Mouse (Mus musculus): ENCODE data around the gene Lamc2. TPM values are rescaled to one million over a fixed set of nuclear protein-coding genes. Genes with fewer than 3 reads are reported as not detected.

Gene Lamc2
- total and polyA plus RNA-seq, 3 experiments: 0.03 to 0.04 TPM; not detected in 1

DNA sequence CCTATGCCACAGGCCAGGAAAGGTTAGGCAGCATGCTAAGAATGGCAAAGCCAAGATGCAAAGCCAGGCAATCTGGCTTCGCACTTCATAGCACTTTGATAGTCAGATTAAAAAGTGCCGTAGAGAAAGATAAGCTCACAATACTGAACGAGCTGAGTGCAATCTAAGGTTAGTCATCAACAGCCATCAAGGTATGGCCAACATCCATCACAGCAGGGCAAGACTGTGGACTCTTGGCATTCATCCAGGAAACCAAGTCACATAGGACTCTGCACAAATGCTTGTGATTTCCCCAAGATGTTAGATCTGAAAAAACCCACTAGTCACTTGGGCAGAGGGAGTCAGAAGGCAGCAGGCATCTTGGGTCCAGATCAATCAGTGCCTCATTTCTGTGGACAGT, 1.8 kb upstream of the Lamc2 start:
- no peak for TF ChIP-seq CTCF (IDR thresholded peaks at IDR 0.05 in 2 of 3, conservative IDR thresholded peaks at IDR 0.05 in 1 of 3; ENCODE audit: control insufficient read depth in 1 of 3, insufficient read depth in 1 of 3, low read depth in 2 of 3, low read length in 3 of 3, poor library complexity in 1 of 3, severe bottlenecking in 1 of 3)
- TF ChIP-seq NRF1 (IDR thresholded peaks at IDR 0.05; ENCODE audit: insufficient read depth, low read depth, low read length, poor library complexity, severe bottlenecking): no peak
- TF ChIP-seq POLR2AphosphoS5 (IDR thresholded peaks at IDR 0.05; ENCODE audit: borderline replicate concordance, low read depth, low read length): no peak
- TF ChIP-seq E2F4 (IDR thresholded peaks at IDR 0.05; ENCODE audit: borderline replicate concordance, low read depth, low read length): no peak
- no peak for TF ChIP-seq ELF1 (IDR thresholded peaks at IDR 0.05; ENCODE audit: low read depth, low read length)
- TF ChIP-seq BHLHE40 (IDR thresholded peaks at IDR 0.05; ENCODE audit: borderline replicate concordance, low read depth, low read length): no peak
- no peak for TF ChIP-seq ZC3H11A (IDR thresholded peaks at IDR 0.05; ENCODE audit: low read depth, low read length)
- no peak for TF ChIP-seq KAT2A (conservative IDR thresholded peaks at IDR 0.05; ENCODE audit: low read depth, low read length)
- TF ChIP-seq POLR2A (IDR thresholded peaks at IDR 0.05; ENCODE audit: control insufficient read depth in 1 of 2, insufficient read depth in 1 of 2, low read depth in 1 of 2, low read length in 2 of 2, poor library complexity in 1 of 2): no peak
- TF ChIP-seq ZMIZ1 (IDR thresholded peaks at IDR 0.05; ENCODE audit: low read depth, low read length): no peak
- no peak for TF ChIP-seq CHD2 (IDR thresholded peaks at IDR 0.05; ENCODE audit: low read length)
- no peak for TF ChIP-seq GABPA (IDR thresholded peaks at IDR 0.05; ENCODE audit: low read depth, low read length)
- no peak for TF ChIP-seq GATA1 (IDR thresholded peaks at IDR 0.05; ENCODE audit: low read depth, low read length)
- no peak for TF ChIP-seq TBP (IDR thresholded peaks at IDR 0.05; ENCODE audit: low read depth, low read length)
- no peak overlapping the region for H3K4me3 ChIP-seq (ENCODE audit: control insufficient read depth in 1 of 2, insufficient read depth in 1 of 2, low read depth in 2 of 2, low read length in 2 of 2)
- no peak overlapping the region for H3K27ac ChIP-seq (ENCODE audit: control insufficient read depth, low read depth, low read length)
- H3K9ac ChIP-seq (ENCODE audit: control insufficient read depth, low read depth, low read length, poor library complexity, severe bottlenecking): no peak overlapping the region
- H3K36me3 ChIP-seq (ENCODE audit: control insufficient read depth in 1 of 2, insufficient read depth in 2 of 2, low read length in 2 of 2): no peaks in the 10 kb centered on the region
- no peak for DNase-seq (ENCODE audit: low read depth, low spot score)
- H3K4me1 ChIP-seq (ENCODE audit: control insufficient read depth in 1 of 2, insufficient read depth in 2 of 2, low read length in 2 of 2): no peaks in the 10 kb centered on the region
- H3K79me2 ChIP-seq (ENCODE audit: control insufficient read depth, insufficient read depth, low read length, poor library complexity): no peaks in the 10 kb centered on the region
- no peaks in the 10 kb centered on the region for H3K9me3 ChIP-seq (replicated peaks; ENCODE audit: insufficient read depth, low read length)
- H3K27me3 ChIP-seq (ENCODE audit: control insufficient read depth in 1 of 2, insufficient read depth in 2 of 2, low read length in 2 of 2): peaks cover under 1 to 6% of the 10 kb centered on the region in 2 experiments; a peak in 3 of 4 replicates

DNA sequence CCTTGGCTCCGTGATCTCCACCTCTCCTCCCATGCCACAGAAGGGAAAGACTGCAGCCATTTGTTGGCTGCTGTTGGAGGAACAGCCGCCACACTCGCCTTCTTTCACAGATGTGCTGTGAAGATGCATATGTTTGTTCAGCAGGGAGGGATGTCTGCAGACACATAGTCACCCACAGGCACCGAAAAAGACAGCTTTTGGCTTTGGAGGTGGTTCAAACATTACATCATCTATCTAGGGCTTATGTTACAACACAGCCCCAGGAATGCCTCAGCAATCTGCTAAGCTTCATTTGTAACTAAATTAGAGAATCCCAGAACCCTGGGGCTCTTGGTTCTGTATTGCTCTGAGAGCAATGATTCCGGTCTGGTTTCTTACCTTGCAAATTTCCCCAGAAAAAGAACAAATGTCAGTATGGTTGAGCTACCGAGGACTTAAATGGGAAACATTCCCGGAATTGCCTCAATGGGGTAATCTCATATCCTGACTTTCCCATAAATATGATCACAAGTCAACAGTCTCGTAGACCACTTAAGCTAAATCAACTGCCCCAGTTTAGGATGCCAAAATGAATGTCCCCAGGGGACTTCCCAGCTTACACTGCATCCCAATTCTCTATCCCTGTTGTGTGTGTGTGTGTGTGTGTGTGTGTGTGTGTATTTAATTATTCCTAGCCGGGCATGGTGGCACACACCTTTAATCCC, 5.5 kb downstream of the Lamc2 start:
- DNase-seq (ENCODE audit: low read depth, low spot score): no peak
- H3K27me3 ChIP-seq (ENCODE audit: control insufficient read depth in 1 of 2, insufficient read depth in 2 of 2, low read length in 2 of 2): peaks cover 0 to 4% of the 10 kb centered on the region in 2 experiments; a peak in 2 of 4 replicates
- no peaks in the 10 kb centered on the region for H3K36me3 ChIP-seq (ENCODE audit: control insufficient read depth in 1 of 2, insufficient read depth in 2 of 2, low read length in 2 of 2)
- no peaks in the 10 kb centered on the region for H3K4me1 ChIP-seq (ENCODE audit: control insufficient read depth in 1 of 2, insufficient read depth in 2 of 2, low read length in 2 of 2)
- no peak for TF ChIP-seq ETS1 (IDR thresholded peaks at IDR 0.05; ENCODE audit: low read depth, low read length)
- no peak for TF ChIP-seq MXI1 (IDR thresholded peaks at IDR 0.05; ENCODE audit: low read depth, low read length)
- TF ChIP-seq CHD2 (IDR thresholded peaks at IDR 0.05; ENCODE audit: low read length): no peak
- TF ChIP-seq BHLHE40 (IDR thresholded peaks at IDR 0.05; ENCODE audit: borderline replicate concordance, low read depth, low read length): no peak
- TF ChIP-seq MYB (IDR thresholded peaks at IDR 0.05; ENCODE audit: low read depth, low read length): no peak
- TF ChIP-seq UBTF (IDR thresholded peaks at IDR 0.05; ENCODE audit: borderline replicate concordance, insufficient read depth, low read depth, low read length): no peak
- no peak for TF ChIP-seq MAZ (IDR thresholded peaks at IDR 0.05; ENCODE audit: low read depth, low read length)
- no peak for TF ChIP-seq ZMIZ1 (IDR thresholded peaks at IDR 0.05; ENCODE audit: low read depth, low read length)
- TF ChIP-seq NELFE (IDR thresholded peaks at IDR 0.05; ENCODE audit: low read depth, low read length): no peak
- no peak for TF ChIP-seq SMC3 (IDR thresholded peaks at IDR 0.05; ENCODE audit: low read depth, low read length)
- no peak for TF ChIP-seq TAL1 (IDR thresholded peaks at IDR 0.05; ENCODE audit: low read length)
- no peak for TF ChIP-seq RCOR1 (IDR thresholded peaks at IDR 0.05; ENCODE audit: low read depth, low read length)
- no peak for TF ChIP-seq USF2 (IDR thresholded peaks at IDR 0.05; ENCODE audit: borderline replicate concordance in 1 of 2, insufficient read depth in 1 of 2, low read depth in 1 of 2, low read length in 2 of 2)
- TF ChIP-seq ZC3H11A (IDR thresholded peaks at IDR 0.05; ENCODE audit: low read depth, low read length): no peak
- TF ChIP-seq E2F4 (IDR thresholded peaks at IDR 0.05; ENCODE audit: borderline replicate concordance, low read depth, low read length): no peak
- no peak for TF ChIP-seq MAFK (IDR thresholded peaks at IDR 0.05; ENCODE audit: borderline replicate concordance, low read depth, low read length)
- no peak for TF ChIP-seq SIN3A (IDR thresholded peaks at IDR 0.05; ENCODE audit: low read length)
- TF ChIP-seq CHD1 (IDR thresholded peaks at IDR 0.05; ENCODE audit: low read depth, low read length): no peak
- H3K9ac ChIP-seq (ENCODE audit: control insufficient read depth, low read depth, low read length, poor library complexity, severe bottlenecking): no peak overlapping the region
- H3K4me3 ChIP-seq (ENCODE audit: control insufficient read depth in 1 of 2, insufficient read depth in 1 of 2, low read depth in 2 of 2, low read length in 2 of 2): no peak overlapping the region
- no peaks in the 10 kb centered on the region for H3K79me2 ChIP-seq (ENCODE audit: control insufficient read depth, insufficient read depth, low read length, poor library complexity)
- H3K9me3 ChIP-seq (replicated peaks; ENCODE audit: insufficient read depth, low read length): no peaks in the 10 kb centered on the region
- no peak overlapping the region for H3K27ac ChIP-seq (ENCODE audit: control insufficient read depth, low read depth, low read length)

Data from MEL (cell line).